Comparison of ENCODE assay signal across 8 mouse cellular contexts in the genomic region with DNA sequence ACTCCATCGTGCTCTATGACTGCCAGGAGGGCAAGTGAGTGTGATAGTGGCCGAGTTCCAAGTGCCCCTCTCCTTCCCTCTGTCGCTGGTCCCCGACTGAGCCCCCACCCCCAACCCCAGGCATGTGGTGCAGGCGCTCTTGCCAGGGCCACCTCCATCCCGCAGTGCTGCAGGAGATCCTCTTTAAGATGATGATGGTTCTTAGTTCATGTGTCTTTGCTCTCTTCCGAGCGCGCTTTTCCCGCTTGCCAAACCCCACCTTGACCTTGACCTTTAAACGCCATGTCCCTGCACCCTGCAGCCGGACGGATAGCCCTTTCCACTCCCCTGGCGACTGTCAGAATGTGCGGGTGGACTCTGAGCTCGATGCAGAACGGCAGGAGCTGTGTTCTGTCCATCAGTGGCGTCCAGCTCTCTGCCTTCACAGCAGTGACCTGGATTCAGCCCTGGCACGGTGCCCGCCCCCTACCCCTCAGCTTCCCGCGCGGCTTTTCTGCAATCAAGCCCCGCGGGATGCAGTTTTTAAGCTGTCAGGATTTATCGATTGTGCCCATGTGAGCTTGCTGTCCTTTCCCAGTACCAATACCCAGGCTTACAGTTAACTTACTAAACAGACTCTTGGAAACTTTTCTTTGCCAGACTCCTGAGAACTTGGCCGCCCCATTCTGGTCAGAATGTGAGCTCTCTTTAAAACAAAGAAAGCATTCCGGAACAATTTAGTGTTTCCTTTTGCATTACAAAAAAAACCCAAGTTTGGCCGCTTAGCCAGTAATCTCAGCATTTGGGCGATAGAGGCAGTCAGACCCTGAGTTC. TPM values are rescaled to one million over a fixed set of nuclear protein-coding genes. Genes with fewer than 3 reads are reported as not detected.
A peak's percentile ranks its signal among the peaks of the same experiment; 100 is the strongest.
DNase-seq lines count a peak whose midpoint lies in the region; ATAC-seq lines count a peak whose summit lies in the region.

No protein-coding gene starts in this region.

- peak; percentile 66 for DNase-seq in layer of hippocampus, adult 11-12 months (ENCODE audit: low spot score)
- DNase-seq in layer of hippocampus, adult 9-10 months (ENCODE audit: low spot score), result no peak
- DNase-seq in embryonic facial prominence, embryonic 11.5 days (ENCODE audit: low spot score), result peak; percentile 58
- DNase-seq in limb, embryonic 11.5 days (ENCODE audit: low spot score), result peak; percentile 67
- DNase-seq in midbrain, embryonic 10.5 days (ENCODE audit: low spot score), result peak; percentile 64
- peak; percentile 46 for DNase-seq in skeletal muscle tissue, adult 2 months (ENCODE audit: low read depth, low spot score)

- H3K27ac ChIP-seq in embryonic facial prominence, embryonic 11.5 days (replicated peaks; ENCODE audit: low read depth, low read length), result peak overlapping the region; percentile 78
- H3K27ac ChIP-seq in intestine, embryonic 16.5 days (ENCODE audit: low read length), result peak overlapping the region; percentile 97
- peak overlapping the region; percentile 90 for H3K27ac ChIP-seq in limb, embryonic 11.5 days (replicated peaks; ENCODE audit: low read depth, low read length)
- peak overlapping the region; percentile 96 for H3K27ac ChIP-seq in midbrain, embryonic 10.5 days (replicated peaks)

- no peaks in the 10 kb centered on the region for H3K9me3 ChIP-seq in embryonic facial prominence, embryonic 11.5 days (replicated peaks; ENCODE audit: control insufficient read depth, low read length)
- H3K9me3 ChIP-seq in intestine, embryonic 16.5 days (ENCODE audit: control insufficient read depth, low read length), result no peaks in the 10 kb centered on the region
- H3K9me3 ChIP-seq in limb, embryonic 11.5 days (ENCODE audit: control insufficient read depth, low read length), result no peaks in the 10 kb centered on the region
- H3K9me3 ChIP-seq in midbrain, embryonic 10.5 days (replicated peaks), result no peaks in the 10 kb centered on the region

- peak overlapping the region; percentile 51 for H3K4me2 ChIP-seq in embryonic facial prominence, embryonic 11.5 days (ENCODE audit: low read depth, low read length)
- H3K4me2 ChIP-seq in intestine, embryonic 16.5 days (ENCODE audit: low read depth, low read length), result peak overlapping the region; percentile 56
- peak overlapping the region; percentile 54 for H3K4me2 ChIP-seq in limb, embryonic 11.5 days (ENCODE audit: low read depth, severe bottlenecking)

- H3K4me3 ChIP-seq in embryonic facial prominence, embryonic 11.5 days (ENCODE audit: low read depth, low read length), result peak overlapping the region; percentile 96
- H3K4me3 ChIP-seq in intestine, embryonic 16.5 days (ENCODE audit: low read length), result peak overlapping the region; percentile 67
- peak overlapping the region; percentile 91 for H3K4me3 ChIP-seq in limb, embryonic 11.5 days (ENCODE audit: low read depth, low read length)
- H3K4me3 ChIP-seq in midbrain, embryonic 10.5 days, result peak overlapping the region; percentile 94

- H3K36me3 ChIP-seq in embryonic facial prominence, embryonic 11.5 days (replicated peaks; ENCODE audit: control insufficient read depth, insufficient read depth, low read depth, low read length), result no peaks in the 10 kb centered on the region
- H3K36me3 ChIP-seq in intestine, embryonic 16.5 days (ENCODE audit: control insufficient read depth, insufficient read depth, low read length), result no peaks in the 10 kb centered on the region
- no peaks in the 10 kb centered on the region; the same call in 1 of the 2 replicates for H3K36me3 ChIP-seq in limb, embryonic 11.5 days (ENCODE audit: control insufficient read depth, insufficient read depth, low read length)
- peaks cover 14% of the 10 kb centered on the region for H3K36me3 ChIP-seq in midbrain, embryonic 10.5 days

- WGBS in embryonic facial prominence, embryonic 11.5 days, result under 1% methylated on average over 30 of the region's 30 CpGs
- WGBS in intestine, embryonic 16.5 days, result under 1% methylated on average over 30 of the region's 30 CpGs
- WGBS in limb, embryonic 11.5 days, result under 1% methylated on average over 30 of the region's 30 CpGs
- under 1% methylated on average over 30 of the region's 30 CpGs for WGBS in midbrain, embryonic 10.5 days

- ATAC-seq in embryonic facial prominence, embryonic 11.5 days (replicated peaks; ENCODE audit: insufficient number of reproducible peaks, low FRiP score, low TSS enrichment, low read depth), result peak; percentile 73
- peak; percentile 22; the same call in 1 of the 2 replicates for ATAC-seq in granulocyte monocyte progenitor cell, adult 5-6 weeks (replicated peaks; ENCODE audit: poor library complexity, severe bottlenecking)
- ATAC-seq in intestine, embryonic 16.5 days, result peak; percentile 49
- peak; percentile 69 for ATAC-seq in limb, embryonic 11.5 days (ENCODE audit: insufficient number of reproducible peaks, low FRiP score, low TSS enrichment, low read depth)

- H3K9ac ChIP-seq in embryonic facial prominence, embryonic 11.5 days (replicated peaks; ENCODE audit: low read length), result peak overlapping the region; percentile 80
- H3K9ac ChIP-seq in intestine, embryonic 16.5 days (ENCODE audit: low read depth, low read length), result peak overlapping the region; percentile 86
- peak overlapping the region; percentile 97 for H3K9ac ChIP-seq in limb, embryonic 11.5 days (ENCODE audit: low read length)

- H3K27me3 ChIP-seq in embryonic facial prominence, embryonic 11.5 days (ENCODE audit: control insufficient read depth, insufficient read depth, low read length), result no peaks in the 10 kb centered on the region
- no peaks in the 10 kb centered on the region for H3K27me3 ChIP-seq in intestine, embryonic 16.5 days (replicated peaks; ENCODE audit: control insufficient read depth, insufficient read depth, low read length)
- no peaks in the 10 kb centered on the region for H3K27me3 ChIP-seq in limb, embryonic 11.5 days (ENCODE audit: control insufficient read depth, insufficient read depth, low read length)
- H3K27me3 ChIP-seq in midbrain, embryonic 10.5 days (ENCODE audit: low read depth, poor library complexity, severe bottlenecking), result peaks cover 9% of the 10 kb centered on the region

- no peaks in the 10 kb centered on the region for H3K4me1 ChIP-seq in embryonic facial prominence, embryonic 11.5 days (ENCODE audit: control insufficient read depth, insufficient read depth, low read length)
- H3K4me1 ChIP-seq in intestine, embryonic 16.5 days (ENCODE audit: control insufficient read depth, insufficient read depth, low read length), result peaks cover 36% of the 10 kb centered on the region
- H3K4me1 ChIP-seq in limb, embryonic 11.5 days (ENCODE audit: control insufficient read depth, insufficient read depth, low read length), result peaks cover 29% of the 10 kb centered on the region
- peaks cover 32% of the 10 kb centered on the region for H3K4me1 ChIP-seq in midbrain, embryonic 10.5 days

RNA-seq across cellular contexts. Expression of gene Wdr82, which starts 0.8 kb away (rescaled TPM):
- polyA plus RNA-seq in embryonic facial prominence, embryonic 11.5 days (2014; fragmentation: Nextera tagmentation; extraction: Ambion mirVana), result 32.9 and 33.0 TPM in 2 replicates
- total RNA-seq in granulocyte monocyte progenitor cell, adult 5-6 weeks (2014; fragmentation: Nextera tagmentation), result 59.4 and 68.2 TPM in 2 replicates
- total RNA-seq in granulocyte monocyte progenitor cell, adult 5-6 weeks (2017), result 68.6 and 86.0 TPM in 2 replicates
- polyA plus RNA-seq in intestine, embryonic 16.5 days (2015; fragmentation: Nextera tagmentation; extraction: Ambion mirVana), result 12.4 and 12.8 TPM in 2 replicates
- polyA plus RNA-seq in limb, embryonic 11.5 days (2014; fragmentation: Nextera tagmentation; extraction: Ambion mirVana), result 26.4 and 31.3 TPM in 2 replicates
- polyA plus RNA-seq in midbrain, embryonic 10.5 days (2016; fragmentation: Nextera tagmentation; extraction: Ambion mirVana), result 23.4 and 29.3 TPM in 2 replicates

RNA-seq across cellular contexts. Expression of gene Glyctk, which starts 13.6 kb away (rescaled TPM):
- 2.2 and 2.3 TPM in 2 replicates for polyA plus RNA-seq in embryonic facial prominence, embryonic 11.5 days (2014; fragmentation: Nextera tagmentation; extraction: Ambion mirVana)
- total RNA-seq in granulocyte monocyte progenitor cell, adult 5-6 weeks (2014; fragmentation: Nextera tagmentation), result 0.26 TPM in 1 of 2 replicates, not detected in the other
- total RNA-seq in granulocyte monocyte progenitor cell, adult 5-6 weeks (2017), result 0.56 and 2.6 TPM in 2 replicates
- 8.6 and 10.8 TPM in 2 replicates for polyA plus RNA-seq in intestine, embryonic 16.5 days (2015; fragmentation: Nextera tagmentation; extraction: Ambion mirVana)
- polyA plus RNA-seq in limb, embryonic 11.5 days (2014; fragmentation: Nextera tagmentation; extraction: Ambion mirVana), result 1.2 and 2.1 TPM in 2 replicates
- 5.0 and 8.4 TPM in 2 replicates for polyA plus RNA-seq in midbrain, embryonic 10.5 days (2016; fragmentation: Nextera tagmentation; extraction: Ambion mirVana)

RNA-seq across cellular contexts. Expression of gene Ppm1m, which starts 28.0 kb away (rescaled TPM):
- 25.8 and 29.1 TPM in 2 replicates for polyA plus RNA-seq in embryonic facial prominence, embryonic 11.5 days (2014; fragmentation: Nextera tagmentation; extraction: Ambion mirVana)
- total RNA-seq in granulocyte monocyte progenitor cell, adult 5-6 weeks (2014; fragmentation: Nextera tagmentation), result 34.1 and 42.6 TPM in 2 replicates
- total RNA-seq in granulocyte monocyte progenitor cell, adult 5-6 weeks (2017), result 12.5 and 23.4 TPM in 2 replicates
- 23.4 and 26.3 TPM in 2 replicates for polyA plus RNA-seq in intestine, embryonic 16.5 days (2015; fragmentation: Nextera tagmentation; extraction: Ambion mirVana)
- polyA plus RNA-seq in limb, embryonic 11.5 days (2014; fragmentation: Nextera tagmentation; extraction: Ambion mirVana), result 42.2 and 42.4 TPM in 2 replicates
- polyA plus RNA-seq in midbrain, embryonic 10.5 days (2016; fragmentation: Nextera tagmentation; extraction: Ambion mirVana), result 46.2 and 52.1 TPM in 2 replicates

RNA-seq across cellular contexts. Expression of gene Twf2, which starts 31.4 kb away (rescaled TPM):
- 66.5 and 75.5 TPM in 2 replicates for polyA plus RNA-seq in embryonic facial prominence, embryonic 11.5 days (2014; fragmentation: Nextera tagmentation; extraction: Ambion mirVana)
- 79.7 and 84.8 TPM in 2 replicates for total RNA-seq in granulocyte monocyte progenitor cell, adult 5-6 weeks (2014; fragmentation: Nextera tagmentation)
- total RNA-seq in granulocyte monocyte progenitor cell, adult 5-6 weeks (2017), result 81.4 and 87.5 TPM in 2 replicates
- polyA plus RNA-seq in intestine, embryonic 16.5 days (2015; fragmentation: Nextera tagmentation; extraction: Ambion mirVana), result 48.6 and 50.0 TPM in 2 replicates
- 66.5 and 68.5 TPM in 2 replicates for polyA plus RNA-seq in limb, embryonic 11.5 days (2014; fragmentation: Nextera tagmentation; extraction: Ambion mirVana)
- 69.7 and 74.8 TPM in 2 replicates for polyA plus RNA-seq in midbrain, embryonic 10.5 days (2016; fragmentation: Nextera tagmentation; extraction: Ambion mirVana)

RNA-seq across cellular contexts. Expression of gene Tlr9, which starts 50.8 kb away (rescaled TPM):
- polyA plus RNA-seq in embryonic facial prominence, embryonic 11.5 days (2014; fragmentation: Nextera tagmentation; extraction: Ambion mirVana), result not detected in 2 replicates
- total RNA-seq in granulocyte monocyte progenitor cell, adult 5-6 weeks (2014; fragmentation: Nextera tagmentation), result 1.7 and 2.3 TPM in 2 replicates
- 0.30 and 0.46 TPM in 2 replicates for total RNA-seq in granulocyte monocyte progenitor cell, adult 5-6 weeks (2017)
- 0.04 and 0.05 TPM in 2 replicates for polyA plus RNA-seq in intestine, embryonic 16.5 days (2015; fragmentation: Nextera tagmentation; extraction: Ambion mirVana)
- polyA plus RNA-seq in limb, embryonic 11.5 days (2014; fragmentation: Nextera tagmentation; extraction: Ambion mirVana), result not detected in 2 replicates
- polyA plus RNA-seq in midbrain, embryonic 10.5 days (2016; fragmentation: Nextera tagmentation; extraction: Ambion mirVana), result 0.05 TPM in 1 of 2 replicates, not detected in the other

Comparison
In these comparisons a context has a peak if more than half of its experiments do, and no peak if none do; other contexts are left out.
1. ATAC-seq: peak in every context shown above with its lines; median percentile 73 in embryonic facial prominence, embryonic 11.5 days; 69 in limb, embryonic 11.5 days; 49 in intestine, embryonic 16.5 days; 22 in granulocyte monocyte progenitor cell, adult 5-6 weeks.